Mouse (Mus musculus) CH12.LX (cell line): ENCODE results near the gene Epb41l3. TPM values are rescaled to one million over a fixed set of nuclear protein-coding genes. Genes with fewer than 3 reads are reported as not detected.

Experiments used
- DNase-seq: peaks from one replicate; pipeline ENCODE4 v3.0.0-alpha.2; 2013; ENCODE audit errors: extremely low read depth
- H3K27ac ChIP-seq: 2 replicates; pipeline ENCODE4 v1.5.1; 2012; ENCODE audit warnings: low read depth, mild to moderate bottlenecking, control low read depth, moderate library complexity; ENCODE audit not compliant: insufficient read depth
- H3K27me3 ChIP-seq: replicated peaks from 2 replicates; pipeline ENCODE3; 2012; ENCODE audit warnings: inconsistent platforms
- H3K36me3 ChIP-seq, 2 experiments: replicated peaks in 1 of 2; 2 replicates each; pipeline versions ENCODE3 to v1.6.1; 2012; ENCODE audit warnings: inconsistent platforms in 1 of 2, low read length in 1 of 2, mild to moderate bottlenecking in 1 of 2, mixed read lengths in 1 of 2, moderate library complexity in 1 of 2; ENCODE audit not compliant: control insufficient read depth in 1 of 2, insufficient read depth in 1 of 2
- H3K4me1 ChIP-seq, 2 experiments: 2 replicates each; pipeline ENCODE4 v1.6.1; 2012; ENCODE audit warnings: inconsistent platforms in 1 of 2, moderate library complexity in 1 of 2; ENCODE audit not compliant: insufficient read depth in 2 of 2, control insufficient read depth in 1 of 2
- H3K4me2 ChIP-seq: 2 replicates; pipeline ENCODE4 v1.6.1; 2012; ENCODE audit warnings: low read depth, mild to moderate bottlenecking, control low read depth; ENCODE audit not compliant: poor library complexity, insufficient read depth, severe bottlenecking
- H3K4me3 ChIP-seq, 3 experiments: fragments of 150-350 bp in 1 of 3; sonication (generic) in 1 of 3; replicated peaks in 1 of 3; 2 replicates each; pipeline versions ENCODE3 to v1.5.1; 2011 to 2012; ENCODE audit warnings: low read depth in 2 of 3, low read length in 2 of 3, mild to moderate bottlenecking in 2 of 3, moderate library complexity in 2 of 3, control low read depth in 1 of 3, improper control_type of control experiment in 1 of 3, inconsistent platforms in 1 of 3, mixed read lengths in 1 of 3; ENCODE audit not compliant: poor library complexity in 1 of 3
- H3K79me2 ChIP-seq: replicated peaks from 2 replicates; pipeline ENCODE4 v1.6.1; 2012; ENCODE audit warnings: mild to moderate bottlenecking, moderate library complexity; ENCODE audit not compliant: control insufficient read depth, poor library complexity, insufficient read depth, severe bottlenecking; ENCODE audit errors: extremely low read depth
- H3K9ac ChIP-seq: 2 replicates; pipeline ENCODE4 v1.6.1; 2012; ENCODE audit warnings: low read depth, mild to moderate bottlenecking, control low read depth, moderate library complexity; ENCODE audit not compliant: insufficient read depth
- H3K9me3 ChIP-seq: replicated peaks from 2 replicates; pipeline ENCODE3; 2012; ENCODE audit warnings: low read length, inconsistent platforms, mixed read lengths
- BHLHE40 ChIP-seq: IDR thresholded peaks from 2 replicates; pipeline ENCODE4 v1.6.1; 2011; ENCODE audit warnings: mild to moderate bottlenecking, low read depth, low read length, improper control_type of control experiment
- CHD1 ChIP-seq: IDR thresholded peaks from 2 replicates; pipeline ENCODE4 v1.6.1; 2012; ENCODE audit warnings: low read depth, low read length, improper control_type of control experiment, inconsistent platforms
- CHD2 ChIP-seq: IDR thresholded peaks from 2 replicates; pipeline ENCODE4 v1.6.1; 2011; ENCODE audit warnings: low read length, improper control_type of control experiment
- CTCF ChIP-seq, 2 experiments: IDR thresholded peaks in 1 of 2; conservative IDR thresholded peaks in 1 of 2; 2 replicates each; pipeline ENCODE4 v1.5.1; 2011 to 2012; ENCODE audit warnings: low read depth in 2 of 2, low read length in 2 of 2, improper control_type of control experiment in 1 of 2, inconsistent platforms in 1 of 2, mild to moderate bottlenecking in 1 of 2, moderate library complexity in 1 of 2
- ELF1 ChIP-seq: IDR thresholded peaks from 2 replicates; pipeline ENCODE4 v1.6.1; 2014; ENCODE audit warnings: low read depth, mild to moderate bottlenecking, inconsistent platforms, low read length, improper control_type of control experiment
- EP300 ChIP-seq: IDR thresholded peaks from 2 replicates; pipeline ENCODE4 v1.6.1; 2011; ENCODE audit warnings: low read length, improper control_type of control experiment
- GABPA ChIP-seq: IDR thresholded peaks from 2 replicates; pipeline ENCODE4 v1.6.1; 2012; ENCODE audit warnings: low read depth, low read length, improper control_type of control experiment, inconsistent platforms; ENCODE audit not compliant: insufficient replicate concordance
- JUN ChIP-seq: IDR thresholded peaks from 2 replicates; pipeline ENCODE4 v1.6.1; 2011; ENCODE audit warnings: low read depth, mild to moderate bottlenecking, low read length, improper control_type of control experiment, moderate library complexity; ENCODE audit not compliant: insufficient read depth
- JUND ChIP-seq: conservative IDR thresholded peaks from 2 replicates; pipeline ENCODE4 v1.6.1; 2011; ENCODE audit warnings: low read depth, low read length, improper control_type of control experiment
- MAFK ChIP-seq: IDR thresholded peaks from 2 replicates; pipeline ENCODE4 v1.6.1; 2011; ENCODE audit warnings: low read length, improper control_type of control experiment; ENCODE audit not compliant: insufficient replicate concordance
- MAX ChIP-seq: IDR thresholded peaks from 2 replicates; pipeline ENCODE4 v1.6.1; 2011; ENCODE audit warnings: low read length, improper control_type of control experiment
- MAZ ChIP-seq: IDR thresholded peaks from 2 replicates; pipeline ENCODE4 v1.6.1; 2012; ENCODE audit warnings: low read depth, mild to moderate bottlenecking, inconsistent platforms, low read length, improper control_type of control experiment, moderate library complexity
- MEF2A ChIP-seq: IDR thresholded peaks from 2 replicates; pipeline ENCODE4 v1.6.1; 2014; ENCODE audit warnings: low read depth, mild to moderate bottlenecking, inconsistent platforms, low read length, improper control_type of control experiment, borderline replicate concordance
- NELFE ChIP-seq: IDR thresholded peaks from 2 replicates; pipeline ENCODE4 v1.6.1; 2011; ENCODE audit warnings: low read depth, low read length, improper control_type of control experiment
- NRF1 ChIP-seq: IDR thresholded peaks from 2 replicates; pipeline ENCODE4 v1.6.1; 2014; ENCODE audit warnings: low read depth, mild to moderate bottlenecking, inconsistent platforms, low read length, improper control_type of control experiment, moderate library complexity
- POLR2A ChIP-seq: IDR thresholded peaks from 2 replicates; pipeline ENCODE4 v1.6.1; 2011; ENCODE audit warnings: low read depth, mild to moderate bottlenecking, improper control_type of control experiment, low read length
- POLR2AphosphoS2 ChIP-seq: IDR thresholded peaks from 2 replicates; pipeline ENCODE4 v1.6.1; 2011; ENCODE audit warnings: low read depth, low read length, improper control_type of control experiment
- RAD21 ChIP-seq: IDR thresholded peaks from 2 replicates; pipeline ENCODE4 v1.6.1; 2011; ENCODE audit warnings: low read depth, mild to moderate bottlenecking, low read length, improper control_type of control experiment, moderate library complexity
- RCOR1 ChIP-seq: conservative IDR thresholded peaks from 2 replicates; pipeline ENCODE4 v1.6.1; 2012; ENCODE audit warnings: low read depth, mild to moderate bottlenecking, inconsistent platforms, low read length, improper control_type of control experiment
- USF1 ChIP-seq: IDR thresholded peaks from 2 replicates; pipeline ENCODE4 v1.6.1; 2014; ENCODE audit warnings: low read depth, mild to moderate bottlenecking, inconsistent platforms, low read length, improper control_type of control experiment
- USF2 ChIP-seq: conservative IDR thresholded peaks from 2 replicates; pipeline ENCODE4 v1.6.1; 2011; ENCODE audit warnings: low read depth, low read length, improper control_type of control experiment
- ZC3H11A ChIP-seq: IDR thresholded peaks from 2 replicates; pipeline ENCODE4 v1.6.1; 2012; ENCODE audit warnings: low read depth, mild to moderate bottlenecking, inconsistent platforms, low read length, improper control_type of control experiment
- ZKSCAN1 ChIP-seq: IDR thresholded peaks from 2 replicates; pipeline ENCODE4 v1.6.1; 2012; ENCODE audit warnings: low read depth, inconsistent platforms, low read length, improper control_type of control experiment, borderline replicate concordance
- ZMIZ1 ChIP-seq: IDR thresholded peaks from 2 replicates; pipeline ENCODE4 v1.6.1; 2012; ENCODE audit warnings: low read depth, mild to moderate bottlenecking, inconsistent platforms, low read length, improper control_type of control experiment
- ZNF384 ChIP-seq: IDR thresholded peaks from 2 replicates; pipeline ENCODE4 v1.6.1; 2012; ENCODE audit warnings: low read depth, low read length, improper control_type of control experiment, inconsistent platforms
- dilution Hi-C: fragments of 300-500 bp; cut with MboI; formaldehyde crosslinking; loops from 2 replicates; pipeline ENCODE4 v1.14.3; 2020; ENCODE audit warnings: low sequenced_read_pairs; ENCODE audit not compliant: extremely low pct_unique_long_range_greater_than_20kb, extremely low pct_ligation_motif_present
- in situ Hi-C: fragments of 300-500 bp; cut with MboI; formaldehyde crosslinking; loops from 3 replicates; pipeline ENCODE4 v1.14.3; 2019; ENCODE audit warnings: low sequenced_read_pairs, low pct_ligation_motif_present, low pct_unique_long_range_greater_than_20kb, mixed read lengths
- polyA plus RNA-seq: library from polyadenylated mRNA; unstranded; fragments of >175 nt; gene quantifications from 2 replicates; pipeline ENCODE4 v1.2.1, GENCODE M21; 2012; ENCODE audit warnings: low read depth; ENCODE audit not compliant: insufficient read length
- total RNA-seq, 2 experiments: library from RNA; depleted of rRNA; stranded (reverse); fragments of 300-350 nt in 1 of 2; fragments of >200 nt in 1 of 2; gene quantifications; 2 replicates each; pipeline ENCODE4 v1.2.3; 2012 to 2014

Epb41l3 gene
- total and polyA plus RNA-seq, 3 experiments: not detected

GRCm38 (mm10) chr17:69195758-69196157 lies 120.3 kb downstream of the Epb41l3 start (continued):
- no peak for TF ChIP-seq JUND

DNA sequence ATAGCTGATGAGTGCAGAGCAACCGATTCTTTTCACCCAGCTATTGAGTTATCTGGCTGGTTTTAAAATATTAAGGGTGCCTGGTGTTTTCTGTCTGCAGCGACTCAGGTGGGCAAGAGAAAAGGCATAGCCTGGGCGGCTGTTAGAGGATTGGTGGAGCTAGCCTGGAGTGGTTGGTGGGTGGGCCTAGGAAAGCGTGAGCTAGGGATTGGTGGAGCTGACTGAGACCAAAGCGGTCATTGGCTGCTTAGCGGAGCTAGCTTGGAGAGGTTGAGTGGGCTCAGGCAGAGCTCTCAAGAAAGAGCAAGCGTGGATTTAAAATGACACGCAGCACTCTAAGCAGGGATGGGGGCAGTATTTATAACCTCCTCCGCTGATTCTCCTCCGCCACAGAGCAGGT lies 121.2 kb downstream of the Epb41l3 start:
- Histone ChIP-seq H3K79me2 (no peaks in the 10 kb centered on the region), H3K4me2 (no peak overlapping the region), H3K27me3 (no peaks in the 10 kb centered on the region), H3K9me3 (peaks cover 46% of the 10 kb centered on the region), H3K4me1 (no peaks in the 10 kb centered on the region; a peak in 1 of 4 replicates), H3K9ac (no peak overlapping the region), H3K36me3 (no peaks in the 10 kb centered on the region), H3K4me3 (no peak overlapping the region), H3K27ac (no peak overlapping the region)
- in situ Hi-C loops (no loop called here), dilution Hi-C loops (no loop called here)
- TF ChIP-seq CHD2 (no peak), RCOR1 (no peak), POLR2A (no peak), USF1 (no peak), EP300 (no peak), POLR2AphosphoS2 (no peak), ZC3H11A (no peak), ZNF384 (no peak), NRF1 (no peak), MAFK (no peak), CTCF (conservative IDR thresholded peaks at IDR 0.05 in 1 of 2, IDR thresholded peaks at IDR 0.05 in 1 of 2; ENCODE audit: low read depth in 2 of 2, low read length in 2 of 2) (no peak), ZMIZ1 (no peak), ZKSCAN1 (no peak), CHD1 (no peak), ELF1 (no peak), RAD21 (no peak)
- DNase-seq: no peak

GRCm38 (mm10) chr17:69198805-69199204 lies 123.3 kb downstream of the Epb41l3 start:
- Histone ChIP-seq H3K4me1 (no peaks in the 10 kb centered on the region; a peak in 1 of 4 replicates), H3K27me3 (no peaks in the 10 kb centered on the region), H3K36me3 (no peaks in the 10 kb centered on the region), H3K4me3 (no peak overlapping the region), H3K27ac (no peak overlapping the region), H3K9me3 (peaks cover 39% of the 10 kb centered on the region), H3K4me2 (no peak overlapping the region), H3K79me2 (no peaks in the 10 kb centered on the region), H3K9ac (no peak overlapping the region)
- in situ Hi-C loops: no loop called here
- no peak for DNase-seq
- TF ChIP-seq MEF2A (no peak), CHD2 (no peak), MAZ (no peak), RCOR1 (no peak), USF2 (no peak), JUND (no peak), MAX (no peak), POLR2A (no peak), ZMIZ1 (no peak), GABPA (no peak), JUN (no peak), NELFE (no peak), BHLHE40 (no peak)
- dilution Hi-C loops: no loop called here
